Mouse (Mus musculus) thymus, adult 2 months (tissue): Measurements from ENCODE around the gene Ccdc61. TPM values are rescaled to one million over a fixed set of nuclear protein-coding genes. Genes with fewer than 3 reads are reported as not detected.

Source experiments
- DNase-seq: peaks from one replicate; pipeline ENCODE4 v3.0.0; 2021
- H3K27ac ChIP-seq: fragments of 200-500 bp; 2 replicates; pipeline ENCODE4 v1.5.1; 2012; ENCODE audit warnings: low read length, control low read depth; ENCODE audit not compliant: control insufficient read depth, insufficient read depth
- H3K27me3 ChIP-seq: fragments of 200-500 bp; 2 replicates; pipeline ENCODE4 v1.6.1; 2012; ENCODE audit warnings: mild to moderate bottlenecking, low read length, moderate library complexity, mixed read lengths; ENCODE audit not compliant: control insufficient read depth, insufficient read depth
- H3K36me3 ChIP-seq: fragments of 200-500 bp; 2 replicates; pipeline ENCODE4 v1.6.1; 2012; ENCODE audit warnings: mild to moderate bottlenecking, low read length, moderate library complexity; ENCODE audit not compliant: control insufficient read depth, insufficient read depth
- H3K4me1 ChIP-seq: fragments of 200-500 bp; replicated peaks from 2 replicates; pipeline ENCODE4 v1.6.1; 2012; ENCODE audit warnings: low read length; ENCODE audit not compliant: control insufficient read depth, insufficient read depth
- H3K4me3 ChIP-seq: fragments of 200-500 bp; 2 replicates; pipeline ENCODE4 v1.5.1; 2012; ENCODE audit warnings: mild to moderate bottlenecking, low read length, control low read depth, moderate library complexity; ENCODE audit not compliant: control insufficient read depth, insufficient read depth
- CTCF ChIP-seq: fragments of 200-500 bp; IDR thresholded peaks from 2 replicates; pipeline ENCODE4 v1.5.1; 2012; ENCODE audit warnings: mild to moderate bottlenecking, control low read depth, low read length, moderate library complexity, borderline replicate concordance; ENCODE audit not compliant: control insufficient read depth, poor library complexity, insufficient read depth; ENCODE audit errors: extremely low read depth
- POLR2A ChIP-seq: fragments of 200-500 bp; IDR thresholded peaks from 2 replicates; pipeline ENCODE4 v1.6.1; 2012; ENCODE audit warnings: mild to moderate bottlenecking, low read length, control low read depth, moderate library complexity; ENCODE audit not compliant: control insufficient read depth, poor library complexity, insufficient read depth; ENCODE audit errors: extremely low read depth
- WGBS: fragments of 180-500 bp; shearing (Covaris S2); methylation state at CpG from one replicate; pipeline ENCODE4 v1.1.7; 2018; 5-methylcytosine and 5-hydroxymethylcytosine counted together
- polyA plus RNA-seq: library from polyadenylated mRNA; depleted of rRNA; stranded (reverse); fragments of >200 nt; gene quantifications from 2 replicates; pipeline ENCODE4 v1.2.3, GENCODE M21; 2012

Ccdc61 gene
- polyA plus RNA-seq, 1 experiment = 56.5 TPM

GRCm38 (mm10) chr7:18921069-18921468 lies 10.9 kb upstream of the Ccdc61 start:
- WGBS = 9% methylated on average over 12 of the region's 12 CpGs
- peak; percentile 48 for DNase-seq

GRCm38 (mm10) chr7:18917931-18918330 lies 7.7 kb upstream of the Ccdc61 start:
- H3K4me1 ChIP-seq = no peaks in the 10 kb centered on the region
- 88% methylated on average over 3 of the region's 3 CpGs for WGBS
- no peak overlapping the region for H3K27ac ChIP-seq
- H3K4me3 ChIP-seq = no peak overlapping the region
- DNase-seq = no peak
- no peaks in the 10 kb centered on the region; the same call in none of the 2 replicates for H3K27me3 ChIP-seq
- no peak for TF ChIP-seq POLR2A
- no peak for TF ChIP-seq CTCF
- H3K36me3 ChIP-seq = no peaks in the 10 kb centered on the region

More at GRCm38 (mm10) chr7:18921069-18921468, 10.9 kb upstream of the Ccdc61 start:
- H3K27me3 ChIP-seq = peaks cover 10% of the 10 kb centered on the region
- H3K27ac ChIP-seq = no peak overlapping the region
- H3K36me3 ChIP-seq = no peaks in the 10 kb centered on the region
- no peak overlapping the region for H3K4me3 ChIP-seq
- H3K4me1 ChIP-seq = peaks cover 2% of the 10 kb centered on the region
- no peak for TF ChIP-seq CTCF
- TF ChIP-seq POLR2A = no peak

GRCm38 (mm10) chr7:18916254-18916653 lies 6.0 kb upstream of the Ccdc61 start:
- Histone ChIP-seq H3K27me3 (no peaks in the 10 kb centered on the region), H3K4me3 (no peak overlapping the region), H3K4me1 (no peaks in the 10 kb centered on the region), H3K36me3 (no peaks in the 10 kb centered on the region), H3K27ac (no peak overlapping the region)
- DNase-seq = no peak
- 80% methylated on average over 4 of the region's 4 CpGs for WGBS
- TF ChIP-seq CTCF (no peak), POLR2A (no peak)

- peak overlapping the region; percentile 12; the same call in 1 of the 2 replicates for H3K27ac ChIP-seq
- WGBS = 1% methylated on average over 17 of the region's 17 CpGs
- TF ChIP-seq CTCF (no peak), POLR2A (no peak)
- no peaks in the 10 kb centered on the region for H3K27me3 ChIP-seq
- H3K4me3 ChIP-seq = peak overlapping the region; percentile 62
- no peak for DNase-seq
- H3K4me1 ChIP-seq = peaks cover 7% of the 10 kb centered on the region
- no peaks in the 10 kb centered on the region for H3K36me3 ChIP-seq
Observed at GRCm38 (mm10) chr7:18909797-18910196, 418 bp downstream of the Ccdc61 start.

- DNase-seq = no peak
- Histone ChIP-seq H3K27me3 (no peaks in the 10 kb centered on the region), H3K36me3 (peaks cover 4% of the 10 kb centered on the region; the same call in 1 of the 2 replicates), H3K27ac (no peak overlapping the region), H3K4me3 (no peak overlapping the region), H3K4me1 (peaks cover 4% of the 10 kb centered on the region)
- TF ChIP-seq CTCF (no peak), POLR2A (no peak)
- 96% methylated on average over 3 of the region's 3 CpGs for WGBS
Observed at GRCm38 (mm10) chr7:18904971-18905370, 5.2 kb downstream of the Ccdc61 start.

GRCm38 (mm10) chr7:18902486-18902885 lies 7.7 kb downstream of the Ccdc61 start:
- no peaks in the 10 kb centered on the region for H3K27me3 ChIP-seq
- H3K36me3 ChIP-seq = peaks cover 4% of the 10 kb centered on the region; the same call in 1 of the 2 replicates
- no peaks in the 10 kb centered on the region for H3K4me1 ChIP-seq
- WGBS = 88% methylated on average over 3 of the region's 3 CpGs
- no peak overlapping the region for H3K4me3 ChIP-seq
- no peak for DNase-seq
- H3K27ac ChIP-seq = no peak overlapping the region
- TF ChIP-seq CTCF = no peak
- TF ChIP-seq POLR2A = no peak

GRCm38 (mm10) chr7:18900513-18900912 lies 9.7 kb downstream of the Ccdc61 start:
- no peaks in the 10 kb centered on the region for H3K27me3 ChIP-seq
- WGBS = 100% methylated on average over 2 of the region's 2 CpGs
- TF ChIP-seq CTCF = no peak
- TF ChIP-seq POLR2A = no peak
- peaks cover 4% of the 10 kb centered on the region; the same call in 1 of the 2 replicates for H3K36me3 ChIP-seq
- no peaks in the 10 kb centered on the region for H3K4me1 ChIP-seq
- H3K27ac ChIP-seq = no peak overlapping the region
- no peak overlapping the region for H3K4me3 ChIP-seq
- no peak for DNase-seq
